Mouse (Mus musculus): ENCODE results near the gene Lpar3. TPM values are rescaled to one million over a fixed set of nuclear protein-coding genes. Genes with fewer than 3 reads are reported as not detected.
A peak's percentile ranks its signal among the peaks of the same experiment; 100 is the strongest.

Lpar3 gene
- total RNA-seq, 2 experiments from 2014 or later: 0.47 to 0.57 TPM

GRCm38 (mm10) chr3:146304556-146305405, 84.0 kb downstream of the Lpar3 start:
- no peak for DNase-seq (ENCODE audit: extremely low spot score in 1 of 2, low spot score in 1 of 2)

DNA sequence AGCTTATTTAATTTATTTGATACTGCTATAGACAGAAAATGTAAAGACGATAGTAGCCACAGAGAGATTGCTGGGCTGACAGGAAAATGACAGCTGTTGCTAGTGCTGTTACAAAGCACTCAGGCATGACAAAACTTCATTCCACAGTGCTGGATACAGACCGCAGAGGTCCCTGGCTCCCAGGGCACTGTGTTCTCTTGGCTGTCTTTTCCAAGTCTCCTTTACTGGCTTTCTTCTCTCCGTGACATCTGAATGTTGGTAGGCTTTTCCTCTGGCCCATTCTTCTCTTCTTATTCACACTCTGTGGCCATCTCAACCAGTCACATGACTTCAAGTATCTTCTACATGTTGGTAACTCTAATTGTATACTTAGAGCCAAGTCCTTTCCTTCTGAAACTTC, 86.6 kb downstream of the Lpar3 start:
- DNase-seq (ENCODE audit: extremely low spot score in 1 of 2, low spot score in 1 of 2): no peak

DNA sequence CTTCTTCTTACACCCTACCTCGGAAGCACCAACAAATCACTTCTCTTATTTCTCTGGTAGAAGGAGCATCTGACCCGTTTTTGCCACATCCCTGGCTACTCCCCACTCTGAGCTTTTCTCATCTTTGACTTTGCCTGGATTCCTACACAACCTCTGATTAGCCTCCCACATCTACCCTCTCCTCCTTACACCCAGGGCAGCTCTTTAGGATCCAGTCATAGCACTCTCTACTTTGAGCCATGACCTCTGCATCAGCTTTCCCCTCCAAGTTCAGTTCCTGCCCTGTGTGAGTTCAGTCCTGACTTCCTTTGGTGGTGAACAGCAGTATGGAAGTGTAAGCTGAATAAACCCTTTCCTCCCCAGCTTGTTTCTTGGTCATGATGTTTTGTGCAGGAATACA, 87.1 kb downstream of the Lpar3 start:
- DNase-seq (ENCODE audit: extremely low spot score in 1 of 2, low spot score in 1 of 2): no peak

- DNase-seq (ENCODE audit: extremely low spot score in 1 of 2, low spot score in 1 of 2): no peak
Observed at GRCm38 (mm10) chr3:146309586-146309985, 88.8 kb downstream of the Lpar3 start.

- no peak for DNase-seq (ENCODE audit: extremely low spot score in 1 of 2, low spot score in 1 of 2)
Observed at GRCm38 (mm10) chr3:146311121-146311538, 90.4 kb downstream of the Lpar3 start.

DNA sequence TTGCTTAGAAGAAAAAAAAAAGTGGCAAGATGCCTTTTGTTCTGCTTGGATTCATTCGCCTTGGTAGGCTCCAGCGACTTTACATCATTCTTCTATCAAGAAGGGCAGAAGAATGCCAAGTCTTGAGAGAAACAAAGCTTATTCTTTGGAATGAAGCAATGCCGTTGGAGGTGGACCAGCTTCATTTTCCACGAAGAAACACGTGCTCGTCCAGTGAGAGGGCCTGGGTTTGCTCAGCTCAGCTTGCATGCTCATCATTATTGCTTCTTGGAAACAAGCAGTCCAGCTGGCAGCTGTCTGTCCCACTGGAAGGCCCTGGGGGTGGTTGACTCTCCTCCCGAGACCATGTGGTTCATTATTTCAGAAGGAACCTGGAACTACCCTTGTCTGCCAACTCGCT, 94.7 kb downstream of the Lpar3 start:
- DNase-seq (ENCODE audit: extremely low spot score in 1 of 2, low spot score in 1 of 2): no peak

GRCm38 (mm10) chr3:146316293-146316692, 95.5 kb downstream of the Lpar3 start:
- no peak for DNase-seq (ENCODE audit: extremely low spot score in 1 of 2, low spot score in 1 of 2)

DNA sequence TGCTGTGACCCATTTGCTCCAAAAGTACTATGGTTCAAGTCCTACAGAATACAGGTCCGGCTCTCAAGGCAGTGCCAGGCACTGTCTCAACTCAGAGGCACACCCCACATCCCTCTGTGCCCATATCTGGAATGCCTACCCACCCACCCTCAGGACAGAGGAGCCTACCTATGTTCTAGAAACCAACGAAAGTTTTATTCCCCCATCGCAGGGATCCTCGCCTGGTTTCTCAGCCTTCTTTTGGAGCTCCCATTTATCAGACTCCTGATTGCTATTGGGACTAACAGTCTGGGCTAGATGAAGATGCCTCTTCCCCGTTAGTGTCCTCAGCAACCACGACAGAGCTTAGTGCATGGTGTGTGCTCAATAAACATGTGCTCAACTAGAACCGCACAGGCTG, 96.6 kb downstream of the Lpar3 start:
- DNase-seq (ENCODE audit: extremely low spot score in 1 of 2, low spot score in 1 of 2): no peak

GRCm38 (mm10) chr3:146317911-146318310, 97.1 kb downstream of the Lpar3 start:
- no peak for DNase-seq (ENCODE audit: extremely low spot score in 1 of 2, low spot score in 1 of 2)

- no peak for DNase-seq (ENCODE audit: extremely low spot score in 1 of 2, low spot score in 1 of 2)
Observed at GRCm38 (mm10) chr3:146318520-146318938, 97.8 kb downstream of the Lpar3 start.

DNA sequence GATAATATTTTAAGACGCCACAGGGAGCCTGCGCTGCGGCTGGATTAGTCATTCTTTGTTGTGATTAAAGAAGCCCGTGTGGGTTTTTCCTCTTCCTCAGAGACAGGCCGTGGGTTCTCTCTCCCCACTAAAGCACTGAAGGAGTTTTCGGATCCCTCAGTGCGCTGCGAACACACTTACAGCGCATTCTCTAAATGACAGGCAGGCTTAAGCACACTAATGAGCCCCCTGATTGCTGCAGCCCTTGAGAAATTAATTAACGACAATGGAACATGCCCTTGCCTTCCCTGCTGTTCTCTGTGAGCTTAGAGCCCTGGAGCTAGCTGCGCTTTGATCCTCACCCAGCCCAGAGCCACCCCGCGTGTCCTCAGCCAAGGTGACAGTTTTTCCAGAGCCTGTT, 98.2 kb downstream of the Lpar3 start:
- no peak for DNase-seq (ENCODE audit: extremely low spot score in 1 of 2, low spot score in 1 of 2)

GRCm38 (mm10) chr3:146319503-146319902, 98.7 kb downstream of the Lpar3 start:
- DNase-seq (ENCODE audit: extremely low spot score in 1 of 2, low spot score in 1 of 2): no peak

- no peak for DNase-seq (ENCODE audit: extremely low spot score in 1 of 2, low spot score in 1 of 2)
Observed at GRCm38 (mm10) chr3:146324949-146325348, 104.2 kb downstream of the Lpar3 start.

GRCm38 (mm10) chr3:146326743-146327536, 106.2 kb downstream of the Lpar3 start:
- DNase-seq (ENCODE audit: extremely low spot score in 1 of 2, low spot score in 1 of 2): no peak

- peak; percentile 62 for DNase-seq (ENCODE audit: extremely low spot score in 1 of 2, low spot score in 1 of 2)
Observed at GRCm38 (mm10) chr3:146327537-146328255, 106.9 kb downstream of the Lpar3 start.

DNA sequence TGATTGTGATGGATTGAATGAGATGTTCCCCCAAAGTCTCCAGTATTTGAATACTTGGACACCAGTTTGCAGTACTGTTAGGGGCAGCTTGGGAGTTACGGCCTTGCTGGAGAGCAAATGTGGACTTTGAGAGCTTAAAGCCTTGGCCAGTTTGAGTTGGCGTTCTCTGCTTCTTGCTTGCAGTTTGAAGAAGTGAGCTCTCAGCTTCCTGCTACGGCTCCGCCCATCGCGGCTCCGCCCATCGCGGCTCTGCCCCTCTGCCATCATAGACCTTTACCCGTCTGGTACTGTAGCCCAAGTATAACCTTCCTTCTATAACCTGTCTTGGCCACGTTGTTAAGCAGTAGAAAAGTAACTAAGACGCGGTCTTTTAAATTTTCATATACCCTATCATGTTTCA, 108.0 kb downstream of the Lpar3 start:
- DNase-seq (ENCODE audit: extremely low spot score in 1 of 2, low spot score in 1 of 2): no peak

- no peak for DNase-seq (ENCODE audit: extremely low spot score in 1 of 2, low spot score in 1 of 2)
Observed at GRCm38 (mm10) chr3:146331819-146332218, 111.1 kb downstream of the Lpar3 start.

- no peak for DNase-seq (ENCODE audit: extremely low spot score in 1 of 2, low spot score in 1 of 2)
Observed at GRCm38 (mm10) chr3:146333270-146333669, 112.5 kb downstream of the Lpar3 start.

GRCm38 (mm10) chr3:146334070-146334469, 113.3 kb downstream of the Lpar3 start:
- no peak for DNase-seq (ENCODE audit: extremely low spot score in 1 of 2, low spot score in 1 of 2)

Measured in layer of hippocampus, postnatal 25 days (tissue).